Mouse (Mus musculus): ENCODE results near the gene Tmod1. TPM values are rescaled to one million over a fixed set of nuclear protein-coding genes. Genes with fewer than 3 reads are reported as not detected.

Tmod1 gene
- polyA plus RNA-seq, 1 experiment from 2014 or later: 15.0 TPM

DNA sequence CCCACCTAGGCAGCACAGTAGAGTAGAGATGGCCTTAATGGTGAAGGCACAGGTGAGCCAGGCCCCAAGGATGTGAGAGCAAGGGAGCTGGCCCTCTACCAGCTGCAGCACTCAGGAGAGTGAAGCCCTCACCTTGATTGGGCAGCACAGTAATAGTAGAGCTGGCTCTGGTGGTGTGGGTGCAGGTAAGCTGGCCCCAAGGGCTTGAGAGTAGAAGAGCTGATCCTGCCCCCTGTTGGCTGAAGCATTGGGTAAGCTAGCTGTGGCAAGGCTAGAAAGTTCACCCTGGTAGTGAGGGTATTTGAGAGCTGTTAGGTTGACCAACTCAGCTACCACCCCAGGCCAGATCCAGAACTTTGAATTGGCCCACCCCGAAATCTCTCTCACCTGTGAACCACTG, 23.1 kb upstream of the Tmod1 start:
- Histone ChIP-seq H3K4me2 (replicated peaks; ENCODE audit: low read depth, low read length) (no peak overlapping the region), H3K9ac (replicated peaks; ENCODE audit: low read depth) (no peak overlapping the region), H3K4me3 (ENCODE audit: low read depth, low read length) (no peak overlapping the region), H3K27ac (ENCODE audit: low read length) (no peak overlapping the region), H3K9me3 (ENCODE audit: low read length) (no peaks in the 10 kb centered on the region), H3K4me1 (ENCODE audit: insufficient read depth, low read depth, low read length) (no peaks in the 10 kb centered on the region), H3K27me3 (replicated peaks; ENCODE audit: insufficient read depth, low read length) (no peaks in the 10 kb centered on the region), H3K36me3 (ENCODE audit: insufficient read depth, low read length) (peaks cover 27% of the 10 kb centered on the region)
- TF ChIP-seq EP300 (IDR thresholded peaks at IDR 0.05): no peak
- TF ChIP-seq CTCF (IDR thresholded peaks at IDR 0.05): peak; percentile 35
- ATAC-seq (no peak), DNase-seq (ENCODE audit: low spot score) (no peak)
- 88% methylated on average over 1 of the region's 1 CpGs for WGBS

DNA sequence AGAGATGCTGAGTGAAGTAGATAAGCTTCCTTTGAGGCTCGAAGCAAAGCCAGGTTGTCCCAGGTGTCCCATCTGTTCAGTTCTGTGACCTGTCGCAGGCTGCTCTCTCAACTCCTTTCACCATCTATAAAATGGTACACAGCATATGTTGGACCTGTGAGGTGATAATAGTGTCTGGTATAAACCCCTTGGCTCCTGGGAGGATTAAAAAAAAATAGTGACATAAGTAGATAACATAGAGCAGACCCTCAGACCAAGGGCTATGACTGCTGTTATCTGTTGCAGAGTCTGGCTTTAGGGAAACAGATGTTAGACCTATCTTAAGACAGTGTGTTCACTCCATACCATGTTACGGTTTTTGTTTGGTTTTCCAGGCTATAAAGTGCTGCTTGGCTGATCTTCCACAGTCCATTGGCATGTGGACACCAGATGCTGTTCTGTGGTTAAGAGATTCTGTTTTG, 15.7 kb upstream of the Tmod1 start:
- ATAC-seq (no peak), DNase-seq (ENCODE audit: low spot score) (no peak)
- Histone ChIP-seq H3K36me3 (ENCODE audit: insufficient read depth, low read length) (peaks cover 4% of the 10 kb centered on the region; the same call in 1 of the 2 replicates), H3K4me3 (ENCODE audit: low read depth, low read length) (no peak overlapping the region), H3K4me2 (replicated peaks; ENCODE audit: low read depth, low read length) (no peak overlapping the region), H3K27ac (ENCODE audit: low read length) (no peak overlapping the region), H3K27me3 (replicated peaks; ENCODE audit: insufficient read depth, low read length) (no peaks in the 10 kb centered on the region), H3K4me1 (ENCODE audit: insufficient read depth, low read depth, low read length) (no peaks in the 10 kb centered on the region), H3K9ac (replicated peaks; ENCODE audit: low read depth) (no peak overlapping the region), H3K9me3 (ENCODE audit: low read length) (no peaks in the 10 kb centered on the region)
- TF ChIP-seq EP300 (IDR thresholded peaks at IDR 0.05) (no peak), CTCF (IDR thresholded peaks at IDR 0.05) (no peak)
- WGBS: 63% methylated on average over 3 of the region's 3 CpGs

DNA sequence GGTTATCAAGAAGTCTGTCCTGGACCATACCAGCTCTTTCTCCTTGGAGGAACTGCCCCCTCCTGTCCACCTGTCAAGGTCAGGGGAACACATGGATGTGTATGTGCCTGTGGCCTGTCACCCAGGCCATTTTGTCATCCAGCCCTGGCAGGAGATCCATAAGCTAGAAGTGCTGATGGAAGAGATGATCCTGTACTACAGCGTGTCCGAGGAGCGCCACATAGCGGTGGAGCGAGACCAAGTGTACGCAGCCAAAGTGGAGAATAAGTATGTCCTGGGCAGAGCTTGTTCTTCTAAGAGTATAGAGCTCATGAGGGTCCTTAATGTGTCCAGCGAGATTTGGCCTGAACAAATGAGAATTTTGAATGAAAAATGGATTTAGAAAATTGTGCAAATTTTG, 12.8 kb upstream of the Tmod1 start:
- H3K4me1 ChIP-seq (ENCODE audit: insufficient read depth, low read depth, low read length): no peaks in the 10 kb centered on the region
- H3K27me3 ChIP-seq (replicated peaks; ENCODE audit: insufficient read depth, low read length): no peaks in the 10 kb centered on the region
- 39% methylated on average over 7 of the region's 7 CpGs for WGBS
- no peak overlapping the region for H3K27ac ChIP-seq (ENCODE audit: low read length)
- ATAC-seq (peak; percentile 30; the same call in 1 of the 2 replicates), DNase-seq (ENCODE audit: low spot score) (peak; percentile 53)
- no peak overlapping the region for H3K9ac ChIP-seq (replicated peaks; ENCODE audit: low read depth)
- TF ChIP-seq CTCF (IDR thresholded peaks at IDR 0.05) (peak; percentile 77), EP300 (IDR thresholded peaks at IDR 0.05) (no peak)
- no peaks in the 10 kb centered on the region for H3K36me3 ChIP-seq (ENCODE audit: insufficient read depth, low read length)
- no peaks in the 10 kb centered on the region for H3K9me3 ChIP-seq (ENCODE audit: low read length)
- no peak overlapping the region for H3K4me2 ChIP-seq (replicated peaks; ENCODE audit: low read depth, low read length)
- no peak overlapping the region for H3K4me3 ChIP-seq (ENCODE audit: low read depth, low read length)

DNA sequence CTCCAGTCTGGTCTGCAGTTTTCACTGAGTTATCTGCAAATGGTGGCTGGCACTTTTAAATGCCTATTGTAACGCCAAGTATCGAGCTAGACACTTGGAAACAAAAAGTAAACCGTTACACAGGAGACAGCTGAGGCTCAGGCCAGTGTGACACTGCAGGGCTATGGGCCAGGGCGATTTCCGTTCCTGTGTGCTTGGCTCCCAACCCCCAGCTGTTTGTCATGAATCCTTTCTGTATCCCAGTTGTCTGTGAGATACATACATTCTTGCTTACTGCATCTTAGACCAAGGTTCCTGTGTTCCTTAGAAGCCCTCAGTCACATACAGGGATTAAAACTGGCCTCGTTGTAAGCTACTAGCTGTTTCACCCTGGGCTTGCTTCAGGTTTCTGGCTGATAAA, 10.5 kb upstream of the Tmod1 start:
- no peak for ATAC-seq
- 46% methylated on average over 6 of the region's 6 CpGs for WGBS
- no peaks in the 10 kb centered on the region for H3K4me1 ChIP-seq (ENCODE audit: insufficient read depth, low read depth, low read length)

DNA sequence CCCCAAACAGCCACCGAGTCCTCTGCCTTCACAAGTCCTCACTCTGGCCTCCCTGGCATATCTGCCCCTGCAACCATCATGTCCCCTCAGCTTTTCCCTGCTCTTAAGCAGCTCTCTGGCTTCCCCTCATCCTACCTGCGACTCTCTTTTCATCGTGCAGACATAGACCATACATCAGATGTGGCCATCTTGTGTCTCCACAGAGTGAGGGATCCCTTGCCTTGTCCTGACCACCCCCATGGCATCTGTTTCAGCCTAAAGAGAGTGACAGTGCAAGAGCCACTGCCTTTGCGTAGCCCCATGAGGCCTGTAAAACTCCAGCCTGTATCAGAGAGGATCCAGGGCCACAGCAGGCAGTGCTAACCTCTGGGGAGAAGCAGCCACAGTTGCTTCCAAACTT, 10.0 kb upstream of the Tmod1 start:
- WGBS: 77% methylated on average over 4 of the region's 4 CpGs
- no peak overlapping the region for H3K9ac ChIP-seq (replicated peaks; ENCODE audit: low read depth)
- H3K27me3 ChIP-seq (replicated peaks; ENCODE audit: insufficient read depth, low read length): no peaks in the 10 kb centered on the region
- H3K4me1 ChIP-seq (ENCODE audit: insufficient read depth, low read depth, low read length): no peaks in the 10 kb centered on the region
- H3K27ac ChIP-seq (ENCODE audit: low read length): no peak overlapping the region
- DNase-seq (ENCODE audit: low spot score) (no peak), ATAC-seq (no peak)
- no peaks in the 10 kb centered on the region for H3K9me3 ChIP-seq (ENCODE audit: low read length)
- no peaks in the 10 kb centered on the region for H3K36me3 ChIP-seq (ENCODE audit: insufficient read depth, low read length)
- H3K4me3 ChIP-seq (ENCODE audit: low read depth, low read length): no peak overlapping the region
- no peak overlapping the region for H3K4me2 ChIP-seq (replicated peaks; ENCODE audit: low read depth, low read length)
- TF ChIP-seq CTCF (IDR thresholded peaks at IDR 0.05) (no peak), EP300 (IDR thresholded peaks at IDR 0.05) (no peak)

More for the DNA sequence above, 10.5 kb upstream of the Tmod1 start:
- DNase-seq (ENCODE audit: low spot score): no peak
- H3K9me3 ChIP-seq (ENCODE audit: low read length): no peaks in the 10 kb centered on the region
- H3K27me3 ChIP-seq (replicated peaks; ENCODE audit: insufficient read depth, low read length): no peaks in the 10 kb centered on the region
- no peak overlapping the region for H3K9ac ChIP-seq (replicated peaks; ENCODE audit: low read depth)
- no peak overlapping the region for H3K4me3 ChIP-seq (ENCODE audit: low read depth, low read length)
- no peaks in the 10 kb centered on the region for H3K36me3 ChIP-seq (ENCODE audit: insufficient read depth, low read length)
- TF ChIP-seq EP300 (IDR thresholded peaks at IDR 0.05) (no peak), CTCF (IDR thresholded peaks at IDR 0.05) (no peak)
- H3K4me2 ChIP-seq (replicated peaks; ENCODE audit: low read depth, low read length): no peak overlapping the region
- no peak overlapping the region for H3K27ac ChIP-seq (ENCODE audit: low read length)

DNA sequence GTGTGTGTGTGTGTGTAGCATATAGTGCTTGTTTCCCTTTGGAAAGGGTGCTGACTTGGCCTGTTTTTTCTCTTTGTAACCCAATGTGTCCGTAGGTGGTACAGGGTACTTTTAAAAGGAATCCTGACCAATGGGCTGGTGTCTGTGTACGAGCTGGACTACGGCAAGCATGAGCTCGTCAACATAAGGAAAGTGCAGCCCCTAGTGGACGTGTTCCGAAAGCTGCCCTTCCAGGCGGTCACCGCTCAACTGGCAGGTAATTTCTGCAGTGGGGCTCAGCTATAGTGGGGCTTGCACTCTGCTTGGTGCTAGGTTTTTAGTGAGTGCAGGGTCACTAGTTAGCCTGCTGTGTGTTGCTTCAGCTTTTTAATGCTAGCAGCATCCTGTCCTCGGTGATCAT, 9.2 kb upstream of the Tmod1 start:
- Histone ChIP-seq H3K4me2 (replicated peaks; ENCODE audit: low read depth, low read length) (no peak overlapping the region), H3K4me3 (ENCODE audit: low read depth, low read length) (no peak overlapping the region), H3K27ac (ENCODE audit: low read length) (no peak overlapping the region), H3K4me1 (ENCODE audit: insufficient read depth, low read depth, low read length) (no peaks in the 10 kb centered on the region), H3K9me3 (ENCODE audit: low read length) (no peaks in the 10 kb centered on the region), H3K27me3 (replicated peaks; ENCODE audit: insufficient read depth, low read length) (no peaks in the 10 kb centered on the region), H3K9ac (replicated peaks; ENCODE audit: low read depth) (no peak overlapping the region), H3K36me3 (ENCODE audit: insufficient read depth, low read length) (no peaks in the 10 kb centered on the region)
- ATAC-seq (peak; percentile 44), DNase-seq (ENCODE audit: low spot score) (peak; percentile 66)
- WGBS: 52% methylated on average over 9 of the region's 9 CpGs
- peak; percentile 78 for TF ChIP-seq CTCF (IDR thresholded peaks at IDR 0.05)
- no peak for TF ChIP-seq EP300 (IDR thresholded peaks at IDR 0.05)

DNA sequence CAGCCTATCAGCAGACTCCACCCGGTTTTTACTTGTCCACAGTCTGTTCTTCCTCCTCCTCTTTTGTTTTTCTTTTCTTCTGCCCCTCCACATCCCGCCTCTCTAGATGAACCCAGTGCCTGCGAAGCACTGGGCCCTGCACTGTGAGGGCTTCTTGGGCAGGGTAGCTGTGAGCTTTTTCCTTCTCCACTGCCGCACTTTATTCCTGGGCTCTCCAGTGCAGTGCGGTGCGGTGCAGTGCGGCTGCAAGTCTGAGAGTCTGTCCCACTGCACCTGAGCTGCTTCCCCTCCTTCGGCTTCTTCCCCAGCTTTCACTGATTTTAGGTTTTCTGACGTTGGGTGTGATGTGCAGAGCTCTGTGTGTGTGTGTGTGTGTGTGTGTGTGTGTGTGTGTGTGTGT, 6.3 kb upstream of the Tmod1 start:
- TF ChIP-seq CTCF (IDR thresholded peaks at IDR 0.05) (no peak), EP300 (IDR thresholded peaks at IDR 0.05) (no peak)
- H3K4me3 ChIP-seq (ENCODE audit: low read depth, low read length): no peak overlapping the region

More for the DNA sequence above, 6.3 kb upstream of the Tmod1 start:
- no peak overlapping the region for H3K9ac ChIP-seq (replicated peaks; ENCODE audit: low read depth)
- no peak for DNase-seq (ENCODE audit: low spot score)
- H3K27ac ChIP-seq (ENCODE audit: low read length): peak overlapping the region; percentile 54; the same call in 1 of the 2 replicates
- WGBS: 40% methylated on average over 9 of the region's 9 CpGs
- H3K27me3 ChIP-seq (replicated peaks; ENCODE audit: insufficient read depth, low read length): no peaks in the 10 kb centered on the region; the same call in 1 of the 2 replicates
- peak overlapping the region; percentile 14; the same call in 1 of the 2 replicates for H3K4me2 ChIP-seq (replicated peaks; ENCODE audit: low read depth, low read length)
- H3K36me3 ChIP-seq (ENCODE audit: insufficient read depth, low read length): no peaks in the 10 kb centered on the region
- no peaks in the 10 kb centered on the region for H3K4me1 ChIP-seq (ENCODE audit: insufficient read depth, low read depth, low read length)
- no peaks in the 10 kb centered on the region for H3K9me3 ChIP-seq (ENCODE audit: low read length)
- peak; percentile 24 for ATAC-seq

All from lung, postnatal 0 days (tissue).